Mouse (Mus musculus) left cerebral cortex, adult 2 months (tissue): ENCODE results near the gene Atrn. TPM values are rescaled to one million over a fixed set of nuclear protein-coding genes. Genes with fewer than 3 reads are reported as not detected.

ENCODE experiments used
- DNase-seq, 2 experiments: peaks; one replicate each; pipeline ENCODE4 v3.0.0; 2021 to 2022; ENCODE audit warnings: low spot score in 2 of 2, mixed read lengths in 1 of 2; ENCODE audit errors: extremely low spot score in 1 of 2
- H3K27ac ChIP-seq: fragments of 200-600 bp; 2 replicates; pipeline ENCODE4 v1.8.1; 2022
- H3K4me3 ChIP-seq: fragments of 200-600 bp; 2 replicates; pipeline ENCODE4 v1.8.1; 2022
- CTCF ChIP-seq: fragments of 200-600 bp; IDR thresholded peaks from 2 replicates; pipeline ENCODE4 v1.8.1; 2022; ENCODE audit warnings: antibody characterized with exemption, mild to moderate bottlenecking, moderate library complexity
- intact Hi-C: fragments of 180-260 bp; cut with DNase I; formaldehyde crosslinking; loops from one replicate; pipeline ENCODE4 v1.15.1; 2025
- long read RNA-seq, 2 experiments: library from polyadenylated mRNA; stranded (forward); transcript quantifications; one replicate each; pipeline ENCODE4 v2.0.0; 2021; ENCODE audit warnings: borderline mapping rate in 2 of 2
- total RNA-seq, 2 experiments: library from RNA; stranded (reverse); gene quantifications; 2 replicates each; pipeline ENCODE4 v1.2.3; 2021

Gene Atrn
- 100 to 1,000 TPM; 118 to 126 TPM for total RNA-seq
- long read RNA-seq, experiment 1, full-length matches to known transcripts, result 36 of 89 reads
- long read RNA-seq, experiment 1, partial matches to known transcripts, result 12 of 89 reads
- long read RNA-seq, experiment 1, other reads (novel, unspliced or antisense), result 41 of 89 reads
- long read RNA-seq, experiment 2, full-length matches to known transcripts, result 32 of 67 reads
- long read RNA-seq, experiment 2, partial matches to known transcripts, result 12 of 67 reads
- long read RNA-seq, experiment 2, other reads (novel, unspliced or antisense), result 23 of 67 reads

DNA sequence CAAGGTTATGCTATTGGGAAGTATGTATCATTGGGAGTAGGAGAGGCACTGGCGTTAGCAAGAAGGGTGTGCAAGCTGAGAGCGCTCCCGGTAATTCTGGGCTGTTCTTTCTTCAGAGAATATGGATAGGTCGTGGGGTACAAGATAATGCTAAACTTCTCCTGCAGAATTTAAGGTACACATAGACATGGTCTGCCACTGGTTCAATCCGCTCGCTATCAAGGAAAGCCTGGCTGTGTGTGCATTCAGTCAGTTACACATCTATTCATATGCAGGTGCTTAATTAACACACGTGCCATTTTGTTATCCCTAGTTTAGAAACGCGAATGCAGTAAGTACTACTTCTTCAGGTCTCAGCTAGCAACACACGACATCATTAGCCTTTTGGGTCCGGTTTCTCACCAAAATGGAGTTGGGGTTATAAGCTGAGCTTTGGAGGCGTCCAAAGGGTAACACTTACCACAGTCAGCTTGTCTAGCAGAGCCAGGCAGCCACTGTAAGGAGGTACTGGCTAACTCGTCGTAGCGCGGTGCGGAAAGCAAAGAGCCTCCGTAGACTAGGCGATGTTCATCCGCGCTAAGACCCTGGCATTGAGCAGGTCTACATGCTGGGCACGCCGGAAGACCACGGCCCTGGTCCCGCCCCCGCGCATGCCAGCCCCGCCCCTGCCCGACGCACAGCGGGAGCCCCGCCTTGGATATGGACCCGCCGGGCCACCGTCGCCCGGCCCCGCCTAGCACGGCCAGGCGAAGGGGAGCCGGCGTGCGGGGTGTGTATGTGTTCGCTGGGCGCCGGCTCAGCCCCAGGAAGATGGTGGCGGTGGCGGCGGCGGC, at the start of gene Atrn, which contains the start of gene 4930402H24Rik:
Gene Atrn (plus strand): TSS at position 745 of the 833 bp plus-strand sequence.
Gene 4930402H24Rik (minus strand): TSS at position 656 of the 833 bp plus-strand sequence.
- peak within 1 kb of the TSS; percentile 84 for H3K27ac ChIP-seq
- H3K4me3 ChIP-seq, result peak within 1 kb of the TSS; percentile 84
- peak; percentile 94 to 95 for DNase-seq
- TF ChIP-seq CTCF, result no peak
- intact Hi-C loops, result loop anchor here (2.0 to 5.0 kb wide), 2 partner anchors 65 to 484 kb away; partner anchors contain the start of genes Pced1a and Vps16

DNA sequence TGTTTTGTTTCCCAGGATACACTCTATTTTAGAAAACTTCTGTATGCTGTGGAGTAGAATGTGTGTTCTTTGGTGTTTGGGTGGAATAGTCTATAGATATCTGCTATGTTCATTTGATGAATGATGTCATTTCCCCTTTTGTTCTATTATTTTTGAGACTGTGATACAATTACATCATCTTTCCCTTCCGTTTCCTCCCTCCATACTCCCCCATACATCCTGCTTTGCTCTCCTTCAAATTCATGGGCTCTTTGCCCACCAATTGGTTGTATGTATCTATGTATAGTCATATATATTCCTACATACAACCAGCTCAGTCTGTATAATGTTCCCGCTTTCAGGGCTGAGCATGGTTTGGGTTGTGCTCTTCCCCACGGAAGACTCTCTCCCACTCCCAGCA, 44.2 kb upstream of the Atrn start:
- TF ChIP-seq CTCF, result no peak
- DNase-seq, result no peak
- Histone ChIP-seq H3K27ac (no peak overlapping the region), H3K4me3 (no peak overlapping the region)
- intact Hi-C loops, result no loop called here

DNA sequence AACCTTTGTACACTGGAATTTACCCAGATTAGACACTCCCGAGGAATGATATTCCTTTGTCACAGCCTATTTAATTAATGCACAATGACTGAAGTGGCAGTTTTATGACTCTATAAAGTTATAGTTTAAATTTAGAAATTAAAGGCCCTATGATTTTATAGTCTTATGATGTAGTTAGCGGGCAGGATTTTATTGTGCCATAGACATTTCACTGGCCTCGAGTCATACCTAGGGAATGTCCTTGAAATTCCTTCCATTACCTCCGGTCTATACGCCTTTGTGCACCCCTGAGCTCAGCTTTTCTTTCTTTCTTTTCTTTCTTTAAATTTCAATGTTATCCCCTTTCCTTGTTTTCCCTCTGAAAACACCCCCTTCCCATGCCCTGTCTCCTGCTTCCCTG, 35.4 kb upstream of the Atrn start:
- H3K4me3 ChIP-seq, result no peak overlapping the region
- no peak for DNase-seq
- H3K27ac ChIP-seq, result no peak overlapping the region
- intact Hi-C loops, result no loop called here
- TF ChIP-seq CTCF, result no peak

DNA sequence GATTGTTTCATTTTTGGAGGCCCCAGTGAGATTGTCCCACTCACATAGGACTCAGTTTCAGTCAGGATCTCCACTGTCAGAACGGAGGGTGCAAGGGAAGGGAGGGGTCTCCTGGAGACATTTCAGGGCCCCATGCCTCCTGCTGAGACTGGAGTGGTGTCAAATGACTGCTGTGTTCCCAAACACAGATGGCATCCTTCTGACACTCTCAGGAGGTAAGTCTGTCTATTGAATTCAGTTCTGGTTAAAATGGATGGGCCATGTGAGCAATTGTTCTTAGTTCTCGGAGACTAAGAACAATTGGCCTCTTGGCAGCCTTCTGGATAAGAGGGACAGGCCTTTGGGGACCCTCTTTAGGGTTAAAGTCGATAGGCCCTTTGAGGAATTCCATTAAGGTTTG, 28.9 kb upstream of the Atrn start:
- no peak for TF ChIP-seq CTCF
- intact Hi-C loops, result no loop called here
- Histone ChIP-seq H3K27ac (no peak overlapping the region), H3K4me3 (no peak overlapping the region)
- DNase-seq, result no peak

DNA sequence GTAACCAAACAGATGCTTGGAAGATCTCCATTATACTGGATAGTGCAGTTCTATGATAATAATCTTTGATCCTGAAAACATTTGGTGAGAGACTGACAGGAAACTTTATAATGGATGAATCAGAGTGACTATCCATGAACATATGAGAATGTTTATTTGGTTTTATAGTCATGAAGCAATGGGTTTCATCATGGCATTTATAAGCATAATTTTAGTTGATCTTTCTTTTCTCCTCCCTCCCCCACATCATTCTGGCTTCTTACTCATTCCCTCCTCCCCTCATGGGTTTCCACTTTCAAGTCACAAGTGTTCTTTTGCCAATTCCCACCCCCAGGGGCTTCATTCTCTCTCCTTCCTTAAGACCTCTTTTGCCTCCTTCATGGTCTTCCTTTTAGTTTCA, 19.3 kb upstream of the Atrn start:
- no peak for TF ChIP-seq CTCF
- Histone ChIP-seq H3K27ac (no peak overlapping the region), H3K4me3 (no peak overlapping the region)
- DNase-seq, result no peak
- intact Hi-C loops, result no loop called here

DNA sequence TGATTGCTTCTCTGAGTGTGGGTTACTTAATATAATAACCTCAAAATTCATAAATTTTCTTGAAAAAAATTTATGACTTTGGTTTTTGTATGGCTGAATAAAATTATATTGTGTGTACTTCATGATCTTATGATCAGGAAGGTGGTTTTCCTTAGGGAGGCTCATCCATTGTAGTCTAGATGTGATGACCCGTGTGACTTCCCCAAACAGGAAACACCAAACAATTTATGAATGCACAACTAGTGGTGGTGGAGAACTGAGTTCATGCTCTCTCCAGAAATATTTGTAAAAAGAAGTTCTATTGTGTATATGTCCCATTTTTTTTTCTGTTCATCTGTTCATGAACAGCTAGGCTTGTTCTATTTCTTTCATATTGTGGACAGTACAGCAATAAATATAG, 18.8 kb upstream of the Atrn start:
- Histone ChIP-seq H3K27ac (no peak overlapping the region), H3K4me3 (no peak overlapping the region)
- no peak for DNase-seq
- no peak for TF ChIP-seq CTCF
- intact Hi-C loops, result no loop called here

DNA sequence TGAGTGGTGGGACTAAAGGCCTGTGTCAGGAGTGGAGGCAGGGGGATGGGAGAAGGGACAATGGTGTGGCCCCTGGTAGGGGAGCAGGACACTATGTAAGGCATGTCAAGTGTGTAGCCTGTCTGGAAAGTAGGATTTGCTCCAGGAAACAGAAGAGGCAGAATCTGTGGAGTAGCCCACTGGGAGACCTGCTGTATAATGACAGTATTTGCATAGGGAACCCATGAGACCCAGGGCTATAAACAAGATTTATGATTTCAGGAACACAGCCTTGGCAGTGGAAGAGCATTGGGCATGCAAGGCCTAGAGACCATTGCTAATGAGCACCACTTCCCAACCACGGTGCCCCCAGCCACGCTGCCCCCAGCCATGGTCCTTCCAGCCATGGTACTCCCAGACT, 9.4 kb upstream of the Atrn start:
- TF ChIP-seq CTCF, result no peak
- DNase-seq, result no peak
- no peak overlapping the region for H3K27ac ChIP-seq
- H3K4me3 ChIP-seq, result no peak overlapping the region
- intact Hi-C loops, result loop anchor here (5.0 kb wide), 1 partner anchor 45 kb away; no protein-coding TSS in a partner anchor

DNA sequence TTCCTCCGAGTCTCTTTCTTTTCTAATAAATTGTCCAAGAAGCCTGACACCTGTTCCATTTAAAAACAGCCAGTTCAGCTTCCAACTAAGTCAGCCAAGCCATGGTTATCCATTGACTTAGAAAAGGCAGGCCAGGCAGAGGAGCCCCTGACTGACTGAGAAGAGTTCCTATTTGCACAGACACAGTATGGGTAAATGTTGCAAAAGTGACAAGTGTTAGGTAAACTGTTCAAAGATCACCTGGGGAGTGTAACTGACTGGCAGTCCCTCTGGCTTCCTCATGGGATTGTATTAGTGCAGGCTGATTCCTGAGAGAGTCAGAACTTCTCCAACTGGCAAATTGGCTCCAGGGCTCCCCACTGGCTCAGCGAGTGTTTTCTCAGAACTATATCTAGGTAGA, 8.4 kb upstream of the Atrn start:
- DNase-seq, result no peak

DNA sequence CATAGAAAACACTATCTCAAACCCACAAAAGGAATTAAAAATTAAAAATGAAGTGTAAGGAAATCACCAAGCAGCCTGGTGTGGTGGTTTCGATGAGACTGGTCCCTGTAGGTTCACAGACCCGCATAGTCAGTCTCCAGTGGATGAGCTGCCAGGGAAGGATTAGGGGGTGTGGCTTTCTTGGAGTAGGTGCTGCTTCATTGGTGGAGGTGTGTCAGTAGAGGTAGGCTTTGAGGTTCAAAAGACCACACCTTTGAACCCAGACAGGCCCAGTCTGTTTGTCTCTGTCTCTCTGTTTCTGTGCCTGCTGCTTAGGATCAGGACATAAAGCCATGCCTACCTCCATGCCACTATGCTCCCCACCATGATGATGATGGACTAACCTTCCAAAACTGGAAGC, 7.5 kb upstream of the Atrn start:
- no peak for TF ChIP-seq CTCF
- H3K4me3 ChIP-seq, result no peak overlapping the region
- intact Hi-C loops, result loop anchor here (5.0 kb wide), 1 partner anchor 46 kb away; no protein-coding TSS in a partner anchor
- no peak overlapping the region for H3K27ac ChIP-seq
- no peak for DNase-seq

More for the DNA sequence above, 8.4 kb upstream of the Atrn start:
- H3K27ac ChIP-seq, result no peak overlapping the region
- no peak for TF ChIP-seq CTCF
- intact Hi-C loops, result loop anchor here (5.0 kb wide), 1 partner anchor 46 kb away; no protein-coding TSS in a partner anchor
- H3K4me3 ChIP-seq, result no peak overlapping the region

DNA sequence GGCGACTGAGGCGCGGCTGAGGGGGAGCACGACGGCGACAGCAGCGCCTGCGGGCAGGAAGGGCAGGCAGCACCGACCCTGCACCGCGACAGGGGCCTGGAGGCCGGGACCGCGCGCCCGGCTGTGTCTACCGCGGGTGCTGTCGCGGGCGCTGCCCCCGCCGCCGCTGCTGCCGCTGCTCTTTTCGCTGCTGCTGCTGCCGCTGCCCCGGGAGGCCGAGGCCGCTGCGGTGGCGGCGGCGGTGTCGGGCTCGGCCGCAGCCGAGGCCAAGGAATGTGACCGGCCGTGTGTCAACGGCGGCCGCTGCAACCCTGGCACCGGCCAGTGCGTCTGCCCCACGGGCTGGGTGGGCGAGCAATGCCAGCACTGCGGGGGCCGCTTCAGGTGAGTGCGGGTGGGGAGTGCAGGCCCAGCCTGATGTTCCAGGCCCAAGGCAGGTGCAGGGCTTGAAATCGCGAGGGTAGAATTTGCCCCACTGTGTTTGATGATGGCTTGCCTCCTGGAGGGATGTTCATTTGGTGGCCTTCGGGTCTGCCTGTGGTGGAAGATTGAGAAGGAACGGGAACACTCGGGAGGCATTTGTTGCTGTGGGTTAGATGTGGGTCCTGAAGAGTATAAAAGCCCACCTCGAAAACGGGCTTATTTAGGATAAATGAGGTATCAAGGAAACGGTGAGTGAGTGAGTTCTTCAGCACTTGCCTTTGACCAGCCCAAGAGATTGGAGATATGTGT, 455 bp downstream of the Atrn start:
- Histone ChIP-seq H3K27ac (peak overlapping the region; percentile 84), H3K4me3 (peak overlapping the region; percentile 84)
- DNase-seq, result peak; percentile 24 to 36
- intact Hi-C loops, result loop anchor here (2.0 to 5.0 kb wide), 2 partner anchors 66 to 484 kb away; partner anchors contain the start of genes Pced1a and Vps16
- TF ChIP-seq CTCF, result no peak

DNA sequence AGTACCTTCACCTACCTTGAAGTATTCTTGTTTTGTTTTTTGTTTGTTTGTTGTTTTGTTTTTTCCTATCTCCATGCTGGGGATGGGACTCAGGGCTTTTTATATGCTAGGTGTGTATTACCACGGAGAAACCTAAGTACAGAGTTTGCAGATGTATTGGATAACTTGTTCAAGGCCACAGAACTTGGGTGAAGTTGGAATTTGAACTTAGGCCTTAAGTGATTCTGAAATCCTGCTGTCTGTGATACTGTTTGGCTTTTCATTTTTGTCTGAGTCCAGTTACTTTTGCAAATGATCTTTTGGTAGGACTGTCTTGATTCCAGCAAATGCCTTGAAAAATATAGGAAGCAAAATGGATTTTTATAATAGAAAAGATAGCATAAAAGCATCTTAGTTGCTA, 5.4 kb downstream of the Atrn start:
- H3K4me3 ChIP-seq, result no peak overlapping the region
- H3K27ac ChIP-seq, result no peak overlapping the region
- DNase-seq, result no peak
- intact Hi-C loops, result no loop called here
- no peak for TF ChIP-seq CTCF

DNA sequence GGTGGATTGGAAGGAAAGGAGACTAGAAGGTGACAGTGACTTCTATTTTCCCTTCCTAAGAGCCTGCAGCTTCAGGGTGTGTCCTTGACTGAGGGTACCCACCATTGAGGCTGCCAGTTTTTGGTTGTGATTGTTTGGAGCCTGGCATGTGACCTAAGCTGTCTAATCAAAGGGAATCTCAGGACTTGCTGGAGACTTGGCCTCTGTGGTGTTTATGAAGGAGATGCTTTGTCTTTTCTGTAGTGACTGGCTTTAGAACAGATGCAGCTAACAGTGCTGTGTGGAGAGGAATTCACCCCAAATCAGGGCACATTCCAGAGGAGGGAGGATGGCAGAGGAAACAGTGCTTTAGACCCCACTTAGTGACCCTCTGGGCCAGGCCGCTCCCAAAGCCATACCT, 8.6 kb downstream of the Atrn start:
- intact Hi-C loops, result no loop called here
- no peak for TF ChIP-seq CTCF
- peak overlapping the region; percentile 64 for H3K27ac ChIP-seq
- H3K4me3 ChIP-seq, result no peak overlapping the region
- no peak for DNase-seq
